Mouse (Mus musculus) CH12.LX (cell line): ENCODE data around the gene Tmcc1. TPM values are rescaled to one million over a fixed set of nuclear protein-coding genes. Genes with fewer than 3 reads are reported as not detected.
"Not testable (repeated sequence)": the region's sequence is repeated elsewhere in the genome, so short reads cannot be mapped to it uniquely, and the experiment has no call there.

Experiments used
- DNase-seq: peaks from one replicate; pipeline ENCODE4 v3.0.0-alpha.2; 2013; ENCODE audit errors: extremely low read depth
- H3K27ac ChIP-seq: 2 replicates; pipeline ENCODE4 v1.5.1; 2012; ENCODE audit warnings: low read depth, mild to moderate bottlenecking, control low read depth, moderate library complexity; ENCODE audit not compliant: insufficient read depth
- H3K27me3 ChIP-seq: replicated peaks from 2 replicates; pipeline ENCODE3; 2012; ENCODE audit warnings: inconsistent platforms
- H3K36me3 ChIP-seq, 2 experiments: replicated peaks in 1 of 2; 2 replicates each; pipeline versions ENCODE3 to v1.6.1; 2012; ENCODE audit warnings: inconsistent platforms in 1 of 2, low read length in 1 of 2, mild to moderate bottlenecking in 1 of 2, mixed read lengths in 1 of 2, moderate library complexity in 1 of 2; ENCODE audit not compliant: control insufficient read depth in 1 of 2, insufficient read depth in 1 of 2
- H3K4me1 ChIP-seq, 2 experiments: 2 replicates each; pipeline ENCODE4 v1.6.1; 2012; ENCODE audit warnings: inconsistent platforms in 1 of 2, moderate library complexity in 1 of 2; ENCODE audit not compliant: insufficient read depth in 2 of 2, control insufficient read depth in 1 of 2
- H3K4me2 ChIP-seq: 2 replicates; pipeline ENCODE4 v1.6.1; 2012; ENCODE audit warnings: low read depth, mild to moderate bottlenecking, control low read depth; ENCODE audit not compliant: poor library complexity, insufficient read depth, severe bottlenecking
- H3K4me3 ChIP-seq, 3 experiments: fragments of 150-350 bp in 1 of 3; sonication (generic) in 1 of 3; replicated peaks in 1 of 3; 2 replicates each; pipeline versions ENCODE3 to v1.5.1; 2011 to 2012; ENCODE audit warnings: low read depth in 2 of 3, low read length in 2 of 3, mild to moderate bottlenecking in 2 of 3, moderate library complexity in 2 of 3, control low read depth in 1 of 3, improper control_type of control experiment in 1 of 3, inconsistent platforms in 1 of 3, mixed read lengths in 1 of 3; ENCODE audit not compliant: poor library complexity in 1 of 3
- H3K79me2 ChIP-seq: replicated peaks from 2 replicates; pipeline ENCODE4 v1.6.1; 2012; ENCODE audit warnings: mild to moderate bottlenecking, moderate library complexity; ENCODE audit not compliant: control insufficient read depth, poor library complexity, insufficient read depth, severe bottlenecking; ENCODE audit errors: extremely low read depth
- H3K9ac ChIP-seq: 2 replicates; pipeline ENCODE4 v1.6.1; 2012; ENCODE audit warnings: low read depth, mild to moderate bottlenecking, control low read depth, moderate library complexity; ENCODE audit not compliant: insufficient read depth
- H3K9me3 ChIP-seq: replicated peaks from 2 replicates; pipeline ENCODE3; 2012; ENCODE audit warnings: low read length, inconsistent platforms, mixed read lengths
- CHD2 ChIP-seq: IDR thresholded peaks from 2 replicates; pipeline ENCODE4 v1.6.1; 2011; ENCODE audit warnings: low read length, improper control_type of control experiment
- CTCF ChIP-seq, 2 experiments: IDR thresholded peaks in 1 of 2; conservative IDR thresholded peaks in 1 of 2; 2 replicates each; pipeline ENCODE4 v1.5.1; 2011 to 2012; ENCODE audit warnings: low read depth in 2 of 2, low read length in 2 of 2, improper control_type of control experiment in 1 of 2, inconsistent platforms in 1 of 2, mild to moderate bottlenecking in 1 of 2, moderate library complexity in 1 of 2
- E2F4 ChIP-seq: IDR thresholded peaks from 2 replicates; pipeline ENCODE4 v1.6.1; 2011; ENCODE audit warnings: low read depth, low read length, improper control_type of control experiment; ENCODE audit not compliant: insufficient replicate concordance
- ELF1 ChIP-seq: IDR thresholded peaks from 2 replicates; pipeline ENCODE4 v1.6.1; 2014; ENCODE audit warnings: low read depth, mild to moderate bottlenecking, inconsistent platforms, low read length, improper control_type of control experiment
- EP300 ChIP-seq: IDR thresholded peaks from 2 replicates; pipeline ENCODE4 v1.6.1; 2011; ENCODE audit warnings: low read length, improper control_type of control experiment
- ETS1 ChIP-seq: conservative IDR thresholded peaks from 2 replicates; pipeline ENCODE4 v1.6.1; 2012; ENCODE audit warnings: low read depth, mild to moderate bottlenecking, inconsistent platforms, low read length, improper control_type of control experiment, moderate library complexity
- GABPA ChIP-seq: IDR thresholded peaks from 2 replicates; pipeline ENCODE4 v1.6.1; 2012; ENCODE audit warnings: low read depth, low read length, improper control_type of control experiment, inconsistent platforms; ENCODE audit not compliant: insufficient replicate concordance
- IRF4 ChIP-seq: IDR thresholded peaks from 2 replicates; pipeline ENCODE4 v1.6.1; 2014; ENCODE audit warnings: low read depth, mild to moderate bottlenecking, inconsistent platforms, low read length, improper control_type of control experiment
- JUND ChIP-seq: conservative IDR thresholded peaks from 2 replicates; pipeline ENCODE4 v1.6.1; 2011; ENCODE audit warnings: low read depth, low read length, improper control_type of control experiment
- KAT2A ChIP-seq: IDR thresholded peaks from 2 replicates; pipeline ENCODE4 v1.6.1; 2012; ENCODE audit warnings: low read length, improper control_type of control experiment, inconsistent platforms; ENCODE audit not compliant: insufficient replicate concordance
- MAX ChIP-seq: IDR thresholded peaks from 2 replicates; pipeline ENCODE4 v1.6.1; 2011; ENCODE audit warnings: low read length, improper control_type of control experiment
- NELFE ChIP-seq: IDR thresholded peaks from 2 replicates; pipeline ENCODE4 v1.6.1; 2011; ENCODE audit warnings: low read depth, low read length, improper control_type of control experiment
- PAX5 ChIP-seq: IDR thresholded peaks from 2 replicates; pipeline ENCODE4 v1.6.1; 2012; ENCODE audit warnings: low read length, inconsistent platforms, mixed read lengths
- POLR2A ChIP-seq: IDR thresholded peaks from 2 replicates; pipeline ENCODE4 v1.6.1; 2011; ENCODE audit warnings: low read depth, mild to moderate bottlenecking, improper control_type of control experiment, low read length
- RAD21 ChIP-seq: IDR thresholded peaks from 2 replicates; pipeline ENCODE4 v1.6.1; 2011; ENCODE audit warnings: low read depth, mild to moderate bottlenecking, low read length, improper control_type of control experiment, moderate library complexity
- RCOR1 ChIP-seq: conservative IDR thresholded peaks from 2 replicates; pipeline ENCODE4 v1.6.1; 2012; ENCODE audit warnings: low read depth, mild to moderate bottlenecking, inconsistent platforms, low read length, improper control_type of control experiment
- SIN3A ChIP-seq: IDR thresholded peaks from 2 replicates; pipeline ENCODE4 v1.6.1; 2012; ENCODE audit warnings: low read length, improper control_type of control experiment, inconsistent platforms
- SMC3 ChIP-seq: IDR thresholded peaks from 2 replicates; pipeline ENCODE4 v1.6.1; 2011; ENCODE audit warnings: low read depth, low read length, improper control_type of control experiment
- TCF12 ChIP-seq: IDR thresholded peaks from 2 replicates; pipeline ENCODE4 v1.6.1; 2014; ENCODE audit warnings: low read depth, mild to moderate bottlenecking, inconsistent platforms, low read length, improper control_type of control experiment
- USF1 ChIP-seq: IDR thresholded peaks from 2 replicates; pipeline ENCODE4 v1.6.1; 2014; ENCODE audit warnings: low read depth, mild to moderate bottlenecking, inconsistent platforms, low read length, improper control_type of control experiment
- ZC3H11A ChIP-seq: IDR thresholded peaks from 2 replicates; pipeline ENCODE4 v1.6.1; 2012; ENCODE audit warnings: low read depth, mild to moderate bottlenecking, inconsistent platforms, low read length, improper control_type of control experiment
- dilution Hi-C: fragments of 300-500 bp; cut with MboI; formaldehyde crosslinking; loops from 2 replicates; pipeline ENCODE4 v1.14.3; 2020; ENCODE audit warnings: low sequenced_read_pairs; ENCODE audit not compliant: extremely low pct_unique_long_range_greater_than_20kb, extremely low pct_ligation_motif_present
- in situ Hi-C: fragments of 300-500 bp; cut with MboI; formaldehyde crosslinking; loops from 3 replicates; pipeline ENCODE4 v1.14.3; 2019; ENCODE audit warnings: low sequenced_read_pairs, low pct_ligation_motif_present, low pct_unique_long_range_greater_than_20kb, mixed read lengths
- polyA plus RNA-seq: library from polyadenylated mRNA; unstranded; fragments of >175 nt; gene quantifications from 2 replicates; pipeline ENCODE4 v1.2.1, GENCODE M21; 2012; ENCODE audit warnings: low read depth; ENCODE audit not compliant: insufficient read length
- total RNA-seq, 2 experiments: library from RNA; depleted of rRNA; stranded (reverse); fragments of 300-350 nt in 1 of 2; fragments of >200 nt in 1 of 2; gene quantifications; 2 replicates each; pipeline ENCODE4 v1.2.3; 2012 to 2014

Gene Tmcc1
- total and polyA plus RNA-seq, 3 experiments = 3.6 to 60.8 (median 3.7) TPM

GRCm38 (mm10) chr6:116240371-116240770 lies 47.1 kb upstream of the Tmcc1 start:
- Histone ChIP-seq H3K4me3 (no peak overlapping the region), H3K79me2 (no peaks in the 10 kb centered on the region), H3K9me3 (no peaks in the 10 kb centered on the region), H3K27ac (no peak overlapping the region), H3K9ac (no peak overlapping the region)
- in situ Hi-C loops = no loop called here
- TF ChIP-seq ETS1 = peak; percentile 26; the same call in 1 of the 2 replicates
- TF ChIP-seq GABPA = no peak
- TF ChIP-seq USF1 = no peak
- 0 out of 2 replicates have a peak, but pooled peaks have one; percentile 20 for TF ChIP-seq IRF4
- TF ChIP-seq, all 38 proteins: peak for 2
- Histone ChIP-seq H3K36me3 (peaks cover 43 to 73% of the 10 kb centered on the region in 2 experiments), H3K4me1 (peaks cover 5 to 32% of the 10 kb centered on the region in 2 experiments), H3K27me3 (no peaks in the 10 kb centered on the region), H3K4me2 (no peak overlapping the region)
- dilution Hi-C loops = no loop called here
- peak; percentile 70 for DNase-seq

- H3K4me2 ChIP-seq = no peak overlapping the region
- H3K36me3 ChIP-seq = peaks cover 39 to 60% of the 10 kb centered on the region in 2 experiments
- no peaks in the 10 kb centered on the region for H3K27me3 ChIP-seq
- dilution Hi-C loops = no loop called here
- no peak overlapping the region for H3K4me3 ChIP-seq
- DNase-seq = no peak
- no peaks in the 10 kb centered on the region for H3K79me2 ChIP-seq
- in situ Hi-C loops = no loop called here
- no peaks in the 10 kb centered on the region for H3K9me3 ChIP-seq
- no peak overlapping the region for H3K27ac ChIP-seq
- TF ChIP-seq POLR2A (no peak), PAX5 (no peak), ETS1 (no peak), ZC3H11A (no peak), SMC3 (no peak), EP300 (no peak), SIN3A (no peak), KAT2A (no peak), CTCF (conservative IDR thresholded peaks at IDR 0.05 in 1 of 2, IDR thresholded peaks at IDR 0.05 in 1 of 2; ENCODE audit: low read depth in 2 of 2, low read length in 2 of 2) (no peak)
- H3K4me1 ChIP-seq = peaks cover 5 to 37% of the 10 kb centered on the region in 2 experiments
- H3K9ac ChIP-seq = no peak overlapping the region
Observed at GRCm38 (mm10) chr6:116238083-116238482, 44.8 kb upstream of the Tmcc1 start.

- Histone ChIP-seq H3K36me3 (peaks cover 49 to 65% of the 10 kb centered on the region in 2 experiments), H3K27me3 (no peaks in the 10 kb centered on the region), H3K4me1 (peaks cover 2 to 25% of the 10 kb centered on the region in 2 experiments), H3K4me2 (no peak overlapping the region), H3K79me2 (no peaks in the 10 kb centered on the region), H3K27ac (no peak overlapping the region), H3K9me3 (no peaks in the 10 kb centered on the region), H3K9ac (no peak overlapping the region), H3K4me3 (no peak overlapping the region)
- in situ Hi-C loops = no loop called here
- TF ChIP-seq RAD21 (no peak), NELFE (no peak), CHD2 (no peak), TCF12 (no peak), POLR2A (no peak), JUND (no peak), RCOR1 (no peak), ELF1 (no peak), E2F4 (no peak), MAX (no peak)
- peak; percentile 31 for DNase-seq
- dilution Hi-C loops = no loop called here
Observed at GRCm38 (mm10) chr6:116235336-116235735, 42.0 kb upstream of the Tmcc1 start.

- in situ Hi-C loops, dilution Hi-C loops: not testable (repeated sequence)
- H3K36me3 ChIP-seq = peaks cover 47 to 65% of the 10 kb centered on the region in 2 experiments
Observed at GRCm38 (mm10) chr6:116234821-116235220, 41.5 kb upstream of the Tmcc1 start.

More at GRCm38 (mm10) chr6:116234821-116235220, 41.5 kb upstream of the Tmcc1 start:
- H3K4me1 ChIP-seq = peaks cover 0 to 20% of the 10 kb centered on the region in 2 experiments; a peak in 2 of 4 replicates
- not testable (repeated sequence) for H3K4me2 ChIP-seq, H3K79me2 ChIP-seq, H3K4me3 ChIP-seq, H3K27me3 ChIP-seq, H3K9ac ChIP-seq, H3K27ac ChIP-seq, DNase-seq, H3K9me3 ChIP-seq
